Mouse (Mus musculus): ENCODE measurements at regions not wholly inside any gene's neighbourhood (a gene's known extent, or its start where the extent isn't known, plus 50 kb on each side); places are given as distances from the start of the nearest gene placed in this dataset.

DNA sequence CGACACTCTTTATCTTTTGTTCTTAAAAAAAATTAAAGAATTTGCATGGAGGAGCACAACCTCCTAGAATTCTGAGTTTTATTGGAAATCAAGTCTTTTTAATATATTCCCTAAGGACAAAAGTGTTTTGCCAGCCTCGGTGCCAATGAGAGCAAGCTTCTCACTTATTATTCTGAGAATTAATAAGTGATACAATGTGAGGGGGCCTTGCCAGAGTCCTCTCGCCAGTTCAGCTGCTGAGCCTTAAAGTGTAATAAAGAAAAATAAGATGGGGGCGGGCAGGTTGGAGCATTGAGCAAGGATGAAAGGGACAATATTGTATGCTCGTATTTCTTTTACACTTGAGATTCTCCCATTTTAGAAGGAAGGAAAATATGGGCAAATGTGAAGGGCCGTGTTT lies 79.2 kb upstream of the Tsc22d2 start:
- WGBS: 93% methylated on average over 6 of the region's 6 CpGs

DNA sequence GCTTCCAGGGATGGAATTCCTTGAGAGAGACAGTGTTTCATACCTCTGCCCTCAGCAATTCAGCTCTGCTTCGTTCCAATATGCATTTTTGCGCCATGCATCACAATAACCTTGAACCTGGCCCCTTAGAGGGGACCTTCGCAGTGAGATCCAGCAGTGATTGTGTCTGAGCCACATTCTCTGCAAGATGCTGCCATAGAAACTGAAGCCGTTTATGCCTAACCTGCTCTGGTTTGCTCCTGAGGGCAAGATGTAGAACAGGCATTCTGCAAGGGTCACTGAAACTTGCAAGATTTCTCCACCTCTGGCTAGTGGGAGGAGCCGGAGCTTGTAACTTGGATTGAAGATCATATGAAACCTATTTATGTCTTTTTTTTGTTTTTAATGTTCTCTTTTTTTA lies 78.4 kb upstream of the Tsc22d2 start:
- H3K27me3 ChIP-seq (ENCODE audit: control insufficient read depth, insufficient read depth, low read length): no peaks in the 10 kb centered on the region
- TF ChIP-seq POLR2A (IDR thresholded peaks at IDR 0.05; ENCODE audit: extremely low read depth, insufficient read depth, low read length) (no peak), CTCF (IDR thresholded peaks at IDR 0.05; ENCODE audit: low read depth, low read length) (no peak)
- H3K36me3 ChIP-seq (ENCODE audit: control insufficient read depth, insufficient read depth, low read length): no peaks in the 10 kb centered on the region
- no peak for DNase-seq (ENCODE audit: extremely low read depth, low read depth, low spot score)
- 86% methylated on average over 5 of the region's 5 CpGs for WGBS
- no peak overlapping the region for H3K27ac ChIP-seq (replicated peaks; ENCODE audit: insufficient read depth, low read depth, low read length)
- no peaks in the 10 kb centered on the region for H3K4me1 ChIP-seq (ENCODE audit: control insufficient read depth, insufficient read depth, low read length)
- no peak overlapping the region for H3K4me3 ChIP-seq (ENCODE audit: insufficient read depth, low read depth, low read length)
- H3K79me2 ChIP-seq (ENCODE audit: control insufficient read depth, insufficient read depth, low read length): no peaks in the 10 kb centered on the region
- H3K9ac ChIP-seq (ENCODE audit: low read depth, low read length): no peak overlapping the region

More for the DNA sequence above, 79.2 kb upstream of the Tsc22d2 start:
- H3K79me2 ChIP-seq (ENCODE audit: control insufficient read depth, insufficient read depth, low read length): no peaks in the 10 kb centered on the region
- H3K9ac ChIP-seq (ENCODE audit: low read depth, low read length): no peak overlapping the region
- H3K27ac ChIP-seq (replicated peaks; ENCODE audit: insufficient read depth, low read depth, low read length): no peak overlapping the region
- no peak for DNase-seq (ENCODE audit: extremely low read depth, low read depth, low spot score)
- no peak for TF ChIP-seq CTCF (IDR thresholded peaks at IDR 0.05; ENCODE audit: low read depth, low read length)
- TF ChIP-seq POLR2A (IDR thresholded peaks at IDR 0.05; ENCODE audit: extremely low read depth, insufficient read depth, low read length): no peak
- H3K4me1 ChIP-seq (ENCODE audit: control insufficient read depth, insufficient read depth, low read length): no peaks in the 10 kb centered on the region
- H3K36me3 ChIP-seq (ENCODE audit: control insufficient read depth, insufficient read depth, low read length): no peaks in the 10 kb centered on the region
- no peaks in the 10 kb centered on the region for H3K27me3 ChIP-seq (ENCODE audit: control insufficient read depth, insufficient read depth, low read length)
- no peak overlapping the region for H3K4me3 ChIP-seq (ENCODE audit: insufficient read depth, low read depth, low read length)

DNA sequence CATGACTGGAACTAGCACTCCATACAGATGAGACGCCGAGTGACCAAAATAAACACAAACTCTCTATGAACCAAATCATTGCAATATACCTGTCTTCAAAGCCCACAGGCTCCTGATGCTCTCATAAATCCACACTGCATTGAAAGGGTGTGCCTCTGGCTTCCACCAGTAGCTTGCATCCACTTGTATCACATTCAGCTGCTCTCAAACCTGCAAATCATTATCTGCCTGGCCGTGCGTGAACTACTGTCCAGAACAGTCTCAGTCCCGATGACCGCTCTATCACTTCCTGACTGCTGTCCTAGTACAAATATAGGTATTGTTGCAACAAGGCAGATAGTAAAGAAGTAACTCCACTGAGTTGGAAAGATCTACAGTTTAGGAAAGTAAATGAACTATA lies 77.9 kb upstream of the Tsc22d2 start:
- no peak for TF ChIP-seq CTCF (IDR thresholded peaks at IDR 0.05; ENCODE audit: low read depth, low read length)
- no peak for TF ChIP-seq POLR2A (IDR thresholded peaks at IDR 0.05; ENCODE audit: extremely low read depth, insufficient read depth, low read length)
- Histone ChIP-seq H3K36me3 (ENCODE audit: control insufficient read depth, insufficient read depth, low read length) (no peaks in the 10 kb centered on the region), H3K4me3 (ENCODE audit: insufficient read depth, low read depth, low read length) (no peak overlapping the region), H3K9ac (ENCODE audit: low read depth, low read length) (no peak overlapping the region), H3K27ac (replicated peaks; ENCODE audit: insufficient read depth, low read depth, low read length) (no peak overlapping the region), H3K4me1 (ENCODE audit: control insufficient read depth, insufficient read depth, low read length) (no peaks in the 10 kb centered on the region), H3K79me2 (ENCODE audit: control insufficient read depth, insufficient read depth, low read length) (no peaks in the 10 kb centered on the region), H3K27me3 (ENCODE audit: control insufficient read depth, insufficient read depth, low read length) (no peaks in the 10 kb centered on the region)
- 84% methylated on average over 6 of the region's 6 CpGs for WGBS
- no peak for DNase-seq (ENCODE audit: extremely low read depth, low read depth, low spot score)

DNA sequence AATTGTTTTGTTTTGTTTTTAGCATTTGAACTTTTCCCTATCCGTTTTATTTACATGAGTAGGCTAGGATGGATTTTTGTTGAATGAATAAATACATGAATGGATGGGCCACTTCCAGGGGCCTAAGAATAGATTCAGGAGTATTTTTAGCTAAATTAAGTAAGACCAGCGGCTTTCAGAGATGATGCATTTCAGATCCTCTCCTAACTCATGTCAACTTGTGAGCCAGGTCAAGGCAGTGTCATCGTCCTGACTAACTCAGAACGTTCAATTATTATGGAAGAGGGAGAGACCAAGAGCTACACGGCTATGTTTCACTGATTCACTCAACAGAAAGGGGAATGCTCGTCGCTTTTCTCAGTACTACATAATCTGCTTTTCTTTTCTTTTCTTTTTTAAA lies 75.5 kb upstream of the Tsc22d2 start:
- H3K4me3 ChIP-seq (ENCODE audit: insufficient read depth, low read depth, low read length): no peak overlapping the region
- H3K9ac ChIP-seq (ENCODE audit: low read depth, low read length): no peak overlapping the region
- WGBS: 86% methylated on average over 7 of the region's 7 CpGs
- no peaks in the 10 kb centered on the region for H3K4me1 ChIP-seq (ENCODE audit: control insufficient read depth, insufficient read depth, low read length)
- DNase-seq (ENCODE audit: extremely low read depth, low read depth, low spot score): no peak
- H3K36me3 ChIP-seq (ENCODE audit: control insufficient read depth, insufficient read depth, low read length): no peaks in the 10 kb centered on the region
- H3K79me2 ChIP-seq (ENCODE audit: control insufficient read depth, insufficient read depth, low read length): no peaks in the 10 kb centered on the region
- H3K27ac ChIP-seq (replicated peaks; ENCODE audit: insufficient read depth, low read depth, low read length): no peak overlapping the region
- H3K27me3 ChIP-seq (ENCODE audit: control insufficient read depth, insufficient read depth, low read length): no peaks in the 10 kb centered on the region
- no peak for TF ChIP-seq POLR2A (IDR thresholded peaks at IDR 0.05; ENCODE audit: extremely low read depth, insufficient read depth, low read length)
- TF ChIP-seq CTCF (IDR thresholded peaks at IDR 0.05; ENCODE audit: low read depth, low read length): no peak

DNA sequence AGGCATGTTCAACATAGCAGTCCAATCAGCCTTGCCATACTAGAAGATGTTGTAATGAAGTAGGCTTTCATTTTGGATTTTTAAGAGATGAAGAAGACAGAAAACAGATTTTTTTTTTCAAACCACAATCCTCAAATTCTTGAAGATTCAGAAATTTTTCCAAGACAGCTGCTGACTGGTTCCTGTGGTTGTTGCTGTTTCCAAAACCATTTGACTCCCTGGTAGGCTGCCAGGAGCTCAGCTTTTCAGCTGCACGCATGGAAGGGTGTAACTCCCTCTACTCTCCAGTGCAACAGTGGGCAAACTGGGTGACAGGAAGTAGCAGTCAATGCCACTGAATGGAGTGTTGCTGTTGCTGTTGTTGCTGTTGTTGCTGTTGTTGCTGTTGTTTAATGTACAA lies 72.4 kb upstream of the Tsc22d2 start:
- DNase-seq (ENCODE audit: extremely low read depth, low read depth, low spot score): no peak
- Histone ChIP-seq H3K36me3 (ENCODE audit: control insufficient read depth, insufficient read depth, low read length) (no peaks in the 10 kb centered on the region), H3K4me1 (ENCODE audit: control insufficient read depth, insufficient read depth, low read length) (no peaks in the 10 kb centered on the region), H3K4me3 (ENCODE audit: insufficient read depth, low read depth, low read length) (no peak overlapping the region), H3K27me3 (ENCODE audit: control insufficient read depth, insufficient read depth, low read length) (no peaks in the 10 kb centered on the region), H3K79me2 (ENCODE audit: control insufficient read depth, insufficient read depth, low read length) (no peaks in the 10 kb centered on the region), H3K27ac (replicated peaks; ENCODE audit: insufficient read depth, low read depth, low read length) (no peak overlapping the region), H3K9ac (ENCODE audit: low read depth, low read length) (no peak overlapping the region)
- 91% methylated on average over 1 of the region's 1 CpGs for WGBS
- TF ChIP-seq POLR2A (IDR thresholded peaks at IDR 0.05; ENCODE audit: extremely low read depth, insufficient read depth, low read length) (no peak), CTCF (IDR thresholded peaks at IDR 0.05; ENCODE audit: low read depth, low read length) (no peak)

DNA sequence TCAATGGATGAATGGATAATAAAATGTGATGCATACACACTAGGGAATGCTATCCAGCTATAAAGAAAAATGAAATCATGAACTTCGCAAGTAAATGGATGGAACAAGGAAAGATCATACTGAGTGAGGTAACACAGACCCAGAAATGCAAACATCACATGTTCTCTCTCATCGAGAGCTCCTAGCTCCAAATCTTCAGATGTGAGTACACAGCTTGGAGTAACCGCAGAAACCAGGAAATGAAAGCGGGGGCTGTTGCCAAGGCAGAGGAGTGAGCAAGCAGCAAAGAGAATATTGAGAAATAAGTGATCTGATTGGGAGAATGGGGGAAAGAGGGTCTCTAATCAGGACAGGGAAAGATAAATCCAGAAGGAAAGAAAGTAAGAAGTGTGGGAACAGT lies 52.0 kb upstream of the Tsc22d2 start:
- H3K4me1 ChIP-seq (ENCODE audit: control insufficient read depth, insufficient read depth, low read length): no peaks in the 10 kb centered on the region
- no peak for TF ChIP-seq CTCF (IDR thresholded peaks at IDR 0.05; ENCODE audit: low read depth, low read length)
- no peak for TF ChIP-seq POLR2A (IDR thresholded peaks at IDR 0.05; ENCODE audit: extremely low read depth, insufficient read depth, low read length)
- WGBS: 74% methylated on average over 4 of the region's 4 CpGs
- H3K79me2 ChIP-seq (ENCODE audit: control insufficient read depth, insufficient read depth, low read length): no peaks in the 10 kb centered on the region
- H3K9ac ChIP-seq (ENCODE audit: low read depth, low read length): no peak overlapping the region
- no peak overlapping the region for H3K27ac ChIP-seq (replicated peaks; ENCODE audit: insufficient read depth, low read depth, low read length)
- H3K4me3 ChIP-seq (ENCODE audit: insufficient read depth, low read depth, low read length): no peak overlapping the region
- H3K27me3 ChIP-seq (ENCODE audit: control insufficient read depth, insufficient read depth, low read length): no peaks in the 10 kb centered on the region
- no peak for DNase-seq (ENCODE audit: extremely low read depth, low read depth, low spot score)
- H3K36me3 ChIP-seq (ENCODE audit: control insufficient read depth, insufficient read depth, low read length): no peaks in the 10 kb centered on the region

Data from liver, adult 2 months (tissue).